ENCODE assay signal across 1 mouse cellular context in the genomic region with DNA sequence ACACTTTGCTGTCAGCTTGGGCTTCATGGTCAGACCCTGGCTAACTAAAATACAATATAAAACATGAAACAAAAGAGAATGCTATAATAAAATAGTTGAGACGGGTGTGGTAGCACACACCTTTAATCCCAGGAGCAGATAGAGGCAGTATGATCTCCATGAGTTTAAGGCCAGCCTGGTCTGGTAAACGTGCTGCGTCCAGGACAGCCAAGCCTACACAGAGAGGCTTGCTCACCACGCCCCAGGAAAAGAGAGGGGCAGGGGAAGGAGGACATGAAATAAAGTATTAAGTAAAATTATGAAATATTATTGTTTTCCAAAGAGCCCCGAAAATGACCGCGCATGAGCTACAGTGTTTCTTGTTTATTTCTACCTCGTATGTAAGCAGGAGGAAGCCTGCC.
A peak's percentile ranks its signal among the peaks of the same experiment; 100 is the strongest.
TF ChIP-seq lines count a peak whose summit lies in the region.

No protein-coding gene starts in this region.

TF ChIP-seq in CH12.LX, 34 proteins besides CTCF, POLR2A, EP300 and RAD21:
- TF ChIP-seq MXI1 (IDR thresholded peaks at IDR 0.05; ENCODE audit: low read depth, low read length) (peak; percentile 53; the same call in 1 of the 2 replicates), SIN3A (IDR thresholded peaks at IDR 0.05; ENCODE audit: low read length) (no peak), UBTF (IDR thresholded peaks at IDR 0.05; ENCODE audit: low read depth, low read length) (no peak), NELFE (IDR thresholded peaks at IDR 0.05; ENCODE audit: low read depth, low read length) (no peak), KAT2A (IDR thresholded peaks at IDR 0.05; ENCODE audit: insufficient replicate concordance, low read length) (no peak), ZKSCAN1 (IDR thresholded peaks at IDR 0.05; ENCODE audit: borderline replicate concordance, low read depth, low read length) (no peak), JUND (conservative IDR thresholded peaks at IDR 0.05; ENCODE audit: low read depth, low read length) (no peak)
